Comparison of ENCODE assay signal across 9 mouse cellular contexts in the genomic region with DNA sequence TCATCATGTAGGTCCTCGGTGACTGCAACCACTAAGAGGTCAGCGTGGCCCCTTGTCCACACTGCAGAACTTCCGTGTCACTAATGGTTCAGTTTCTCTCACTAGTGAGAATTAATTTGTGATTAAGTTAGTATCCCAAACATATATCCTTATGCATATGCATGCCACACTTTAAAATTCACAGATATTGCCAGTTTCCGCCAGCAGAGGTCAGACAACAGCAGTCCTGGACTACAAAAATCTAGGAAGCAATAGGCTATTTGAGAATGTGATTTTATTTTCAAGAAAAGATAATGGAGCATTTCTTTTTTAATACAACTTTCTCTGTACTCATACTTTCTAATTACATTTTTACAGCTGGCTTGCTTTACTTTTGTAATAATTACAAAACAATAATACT. TPM values are rescaled to one million over a fixed set of nuclear protein-coding genes. Genes with fewer than 3 reads are reported as not detected.
A peak's percentile ranks its signal among the peaks of the same experiment; 100 is the strongest.
DNase-seq lines count a peak whose midpoint lies in the region; ATAC-seq and TF ChIP-seq lines count a peak whose summit lies in the region.
"Had no signal": no experiment of that assay in that cellular context is flagged by ENCODE, and none has a peak within 500 bp of the region (broad histone marks: within the 10 kb centered on the region; RNA-seq: fewer than 3 reads in every experiment).

No protein-coding gene starts in this region.

- H3K9ac ChIP-seq in embryonic facial prominence, embryonic 11.5 days (replicated peaks; ENCODE audit: low read length) = no peak overlapping the region
- no peak overlapping the region for H3K9ac ChIP-seq in liver, adult 2 months (ENCODE audit: low read depth, low read length)
- no peak overlapping the region for H3K9ac ChIP-seq in liver, embryonic 11.5 days (ENCODE audit: low read depth, low read length)
- H3K9ac ChIP-seq: lung, embryonic 15.5 days had no signal

- H3K79me2 ChIP-seq in liver, adult 2 months (ENCODE audit: control insufficient read depth, insufficient read depth, low read length) = no peaks in the 10 kb centered on the region

- H3K4me2 ChIP-seq in embryonic facial prominence, embryonic 11.5 days (ENCODE audit: low read depth, low read length) = no peak overlapping the region
- no peak overlapping the region for H3K4me2 ChIP-seq in liver, embryonic 11.5 days
- H3K4me2 ChIP-seq: lung, embryonic 15.5 days had no signal

- no peaks in the 10 kb centered on the region for H3K27me3 ChIP-seq in embryonic facial prominence, embryonic 11.5 days (ENCODE audit: control insufficient read depth, insufficient read depth, low read length)
- H3K27me3 ChIP-seq in embryonic facial prominence, embryonic 10.5 days (replicated peaks; ENCODE audit: low read depth, poor library complexity, severe bottlenecking) = no peaks in the 10 kb centered on the region
- no peaks in the 10 kb centered on the region for H3K27me3 ChIP-seq in liver, adult 2 months (ENCODE audit: control insufficient read depth, insufficient read depth, low read length)
- no peaks in the 10 kb centered on the region for H3K27me3 ChIP-seq in liver, embryonic 11.5 days (replicated peaks; ENCODE audit: control insufficient read depth, insufficient read depth, low read length)
- H3K27me3 ChIP-seq: lung, embryonic 15.5 days had no signal

- no peak for TF ChIP-seq POLR2A in liver, adult 2 months (IDR thresholded peaks at IDR 0.05; ENCODE audit: extremely low read depth, insufficient read depth, low read length)

- TF ChIP-seq CTCF in liver, adult 2 months (IDR thresholded peaks at IDR 0.05; ENCODE audit: low read depth, low read length) = peak; percentile 13; the same call in 1 of the 2 replicates

- no peaks in the 10 kb centered on the region for H3K9me3 ChIP-seq in embryonic facial prominence, embryonic 11.5 days (replicated peaks; ENCODE audit: control insufficient read depth, low read length)
- no peaks in the 10 kb centered on the region for H3K9me3 ChIP-seq in embryonic facial prominence, embryonic 10.5 days
- H3K9me3 ChIP-seq in liver, embryonic 11.5 days (ENCODE audit: control insufficient read depth, low read length) = no peaks in the 10 kb centered on the region
- H3K9me3 ChIP-seq: lung, embryonic 15.5 days had no signal

- H3K27ac ChIP-seq in embryonic facial prominence, embryonic 11.5 days (replicated peaks; ENCODE audit: low read depth, low read length) = no peak overlapping the region
- H3K27ac ChIP-seq in embryonic facial prominence, embryonic 10.5 days (replicated peaks) = no peak overlapping the region
- H3K27ac ChIP-seq in liver, adult 2 months (replicated peaks; ENCODE audit: insufficient read depth, low read depth, low read length) = no peak overlapping the region
- H3K27ac ChIP-seq in liver, embryonic 11.5 days (ENCODE audit: low read depth, low read length) = no peak overlapping the region
- H3K27ac ChIP-seq: lung, embryonic 15.5 days had no signal

- 75% methylated on average over 4 of the region's 4 CpGs for whole genome bisulfite sequencing in embryonic facial prominence, embryonic 11.5 days
- 72% methylated on average over 4 of the region's 4 CpGs for WGBS in embryonic facial prominence, embryonic 10.5 days
- WGBS in liver, adult 2 months = 77% methylated on average over 4 of the region's 4 CpGs
- WGBS in liver, embryonic 11.5 days = 64% methylated on average over 4 of the region's 4 CpGs

- H3K4me1 ChIP-seq in embryonic facial prominence, embryonic 11.5 days (ENCODE audit: control insufficient read depth, insufficient read depth, low read length) = no peaks in the 10 kb centered on the region
- H3K4me1 ChIP-seq in embryonic facial prominence, embryonic 10.5 days = no peaks in the 10 kb centered on the region
- H3K4me1 ChIP-seq in liver, adult 2 months (ENCODE audit: control insufficient read depth, insufficient read depth, low read length) = no peaks in the 10 kb centered on the region
- no peaks in the 10 kb centered on the region for H3K4me1 ChIP-seq in liver, embryonic 11.5 days (replicated peaks; ENCODE audit: control insufficient read depth, insufficient read depth, low read length)
- H3K4me1 ChIP-seq: lung, embryonic 15.5 days had no signal

- DNase-seq in embryonic facial prominence, embryonic 11.5 days (ENCODE audit: low spot score) = peak; percentile 26
- no peak for DNase-seq in embryonic facial prominence, embryonic 10.5 days (ENCODE audit: low spot score)
- no peak for DNase-seq in liver, adult 2 months (ENCODE audit: extremely low read depth, low read depth, low spot score)
- DNase-seq in liver = no peak
- DNase-seq in frontal cortex, postnatal 25 days (ENCODE audit: low spot score in 2 of 2) = peak; percentile 5 to 12
- DNase-seq in retina, embryonic 14.5 days (ENCODE audit: low spot score) = peak; percentile 6
- no peak for DNase-seq in liver, embryonic 11.5 days (ENCODE audit: low spot score)

- ATAC-seq in embryonic facial prominence, embryonic 11.5 days (replicated peaks; ENCODE audit: insufficient number of reproducible peaks, low FRiP score, low TSS enrichment, low read depth) = no peak
- ATAC-seq in inflammation-experienced regulatory T-cells, adult 6 months = no peak
- ATAC-seq in liver, embryonic 11.5 days (replicated peaks; ENCODE audit: low FRiP score) = no peak

- no peaks in the 10 kb centered on the region for H3K36me3 ChIP-seq in embryonic facial prominence, embryonic 11.5 days (replicated peaks; ENCODE audit: control insufficient read depth, insufficient read depth, low read depth, low read length)
- H3K36me3 ChIP-seq in embryonic facial prominence, embryonic 10.5 days (replicated peaks) = no peaks in the 10 kb centered on the region
- no peaks in the 10 kb centered on the region for H3K36me3 ChIP-seq in liver, adult 2 months (ENCODE audit: control insufficient read depth, insufficient read depth, low read length)
- no peaks in the 10 kb centered on the region for H3K36me3 ChIP-seq in liver, embryonic 11.5 days (ENCODE audit: control insufficient read depth, insufficient read depth, low read length)
- H3K36me3 ChIP-seq: lung, embryonic 15.5 days had no signal

- H3K4me3 ChIP-seq in embryonic facial prominence, embryonic 11.5 days (ENCODE audit: low read depth, low read length) = no peak overlapping the region
- H3K4me3 ChIP-seq in embryonic facial prominence, embryonic 10.5 days = no peak overlapping the region
- no peak overlapping the region for H3K4me3 ChIP-seq in liver, adult 2 months (ENCODE audit: insufficient read depth, low read depth, low read length)
- no peak overlapping the region for H3K4me3 ChIP-seq in liver, embryonic 11.5 days (ENCODE audit: low read depth, low read length)
- H3K4me3 ChIP-seq: lung, embryonic 15.5 days had no signal

RNA-seq across cellular contexts. Expression of gene Maob, which starts 51.0 kb away (rescaled TPM):
- polyA plus RNA-seq in embryonic facial prominence, embryonic 11.5 days (2014; fragmentation: Nextera tagmentation; extraction: Ambion mirVana) = 20.2 and 25.7 TPM in 2 replicates
- polyA plus RNA-seq in embryonic facial prominence, embryonic 10.5 days (2016; fragmentation: Nextera tagmentation; extraction: Ambion mirVana) = 7.2 and 10.0 TPM in 2 replicates
- total RNA-seq in liver, adult 2 months (2014; rRNA removed) = 139 and 175 TPM in 2 replicates
- 101 and 125 TPM in 2 replicates for polyA plus RNA-seq in liver, adult 2 months (2012; rRNA removed)
- not detected for polyA plus RNA-seq in inflammation-experienced regulatory T-cells, adult 6 months (2017; shearing (Covaris generic))
- polyA plus RNA-seq in liver, embryonic 11.5 days (2014; fragmentation: Nextera tagmentation; extraction: Ambion mirVana) = 25.7 and 29.5 TPM in 2 replicates

Comparison
In these comparisons a context has a peak if more than half of its experiments do, and no peak if none do; other contexts are left out.
1. DNase-seq: peak in embryonic facial prominence, embryonic 11.5 days (single experiment), frontal cortex, postnatal 25 days (2 of 2) and retina, embryonic 14.5 days (single experiment); none in embryonic facial prominence, embryonic 10.5 days (single experiment), liver, adult 2 months (single experiment), liver (single experiment) and liver, embryonic 11.5 days (single experiment).